Mouse (Mus musculus): ENCODE results near the gene St6galnac5. TPM values are rescaled to one million over a fixed set of nuclear protein-coding genes. Genes with fewer than 3 reads are reported as not detected.

St6galnac5 gene
- polyA plus RNA-seq, 1 experiment, result not detected

GRCm38 (mm10) chr3:152907087-152907486 is 75.0 kb downstream of the St6galnac5 start:
- Histone ChIP-seq H3K27ac (ENCODE audit: control insufficient read depth, insufficient read depth, low read depth, low read length, poor library complexity) (no peak overlapping the region), H3K4me3 (replicated peaks; ENCODE audit: control insufficient read depth, low read depth, low read length) (no peak overlapping the region), H3K4me1 (ENCODE audit: control insufficient read depth, insufficient read depth, low read length) (peaks cover 1% of the 10 kb centered on the region; the same call in 1 of the 2 replicates)
- TF ChIP-seq CTCF (IDR thresholded peaks at IDR 0.05; ENCODE audit: control insufficient read depth, insufficient read depth, low read length) (no peak), POLR2A (IDR thresholded peaks at IDR 0.05; ENCODE audit: borderline replicate concordance, control insufficient read depth, low read depth, low read length) (no peak)
- 77% methylated on average over 5 of the region's 5 CpGs for WGBS

GRCm38 (mm10) chr3:152905800-152906199 is 76.2 kb downstream of the St6galnac5 start:
- Histone ChIP-seq H3K27ac (ENCODE audit: control insufficient read depth, insufficient read depth, low read depth, low read length, poor library complexity) (no peak overlapping the region), H3K4me3 (replicated peaks; ENCODE audit: control insufficient read depth, low read depth, low read length) (no peak overlapping the region), H3K4me1 (ENCODE audit: control insufficient read depth, insufficient read depth, low read length) (no peaks in the 10 kb centered on the region; the same call in 1 of the 2 replicates)
- 13% methylated on average over 10 of the region's 10 CpGs for WGBS
- no peak for TF ChIP-seq CTCF (IDR thresholded peaks at IDR 0.05; ENCODE audit: control insufficient read depth, insufficient read depth, low read length)
- no peak for TF ChIP-seq POLR2A (IDR thresholded peaks at IDR 0.05; ENCODE audit: borderline replicate concordance, control insufficient read depth, low read depth, low read length)

GRCm38 (mm10) chr3:152905026-152905425 is 77.0 kb downstream of the St6galnac5 start:
- WGBS, result 77% methylated on average over 10 of the region's 10 CpGs
- H3K4me1 ChIP-seq (ENCODE audit: control insufficient read depth, insufficient read depth, low read length), result no peaks in the 10 kb centered on the region; the same call in 1 of the 2 replicates
- TF ChIP-seq POLR2A (IDR thresholded peaks at IDR 0.05; ENCODE audit: borderline replicate concordance, control insufficient read depth, low read depth, low read length), result no peak
- TF ChIP-seq CTCF (IDR thresholded peaks at IDR 0.05; ENCODE audit: control insufficient read depth, insufficient read depth, low read length), result no peak
- no peak overlapping the region for H3K27ac ChIP-seq (ENCODE audit: control insufficient read depth, insufficient read depth, low read depth, low read length, poor library complexity)
- H3K4me3 ChIP-seq (replicated peaks; ENCODE audit: control insufficient read depth, low read depth, low read length), result no peak overlapping the region

- no peak overlapping the region for H3K27ac ChIP-seq (ENCODE audit: control insufficient read depth, insufficient read depth, low read depth, low read length, poor library complexity)
Observed at GRCm38 (mm10) chr3:152898906-152899305, 83.1 kb downstream of the St6galnac5 start.

GRCm38 (mm10) chr3:152897196-152897595 is 84.8 kb downstream of the St6galnac5 start:
- 51% methylated on average over 5 of the region's 5 CpGs for WGBS
- Histone ChIP-seq H3K4me1 (ENCODE audit: control insufficient read depth, insufficient read depth, low read length) (no peaks in the 10 kb centered on the region), H3K27ac (ENCODE audit: control insufficient read depth, insufficient read depth, low read depth, low read length, poor library complexity) (no peak overlapping the region), H3K4me3 (replicated peaks; ENCODE audit: control insufficient read depth, low read depth, low read length) (no peak overlapping the region)
- TF ChIP-seq CTCF (IDR thresholded peaks at IDR 0.05; ENCODE audit: control insufficient read depth, insufficient read depth, low read length) (no peak), POLR2A (IDR thresholded peaks at IDR 0.05; ENCODE audit: borderline replicate concordance, control insufficient read depth, low read depth, low read length) (no peak)

More at GRCm38 (mm10) chr3:152898906-152899305, 83.1 kb downstream of the St6galnac5 start:
- TF ChIP-seq POLR2A (IDR thresholded peaks at IDR 0.05; ENCODE audit: borderline replicate concordance, control insufficient read depth, low read depth, low read length) (no peak), CTCF (IDR thresholded peaks at IDR 0.05; ENCODE audit: control insufficient read depth, insufficient read depth, low read length) (no peak)
- no peaks in the 10 kb centered on the region for H3K4me1 ChIP-seq (ENCODE audit: control insufficient read depth, insufficient read depth, low read length)
- WGBS, result 89% methylated on average over 9 of the region's 9 CpGs
- H3K4me3 ChIP-seq (replicated peaks; ENCODE audit: control insufficient read depth, low read depth, low read length), result no peak overlapping the region

GRCm38 (mm10) chr3:152896111-152896510 is 85.9 kb downstream of the St6galnac5 start:
- 70% methylated on average over 3 of the region's 3 CpGs for WGBS

GRCm38 (mm10) chr3:152894935-152895334 is 87.1 kb downstream of the St6galnac5 start:
- Histone ChIP-seq H3K4me3 (replicated peaks; ENCODE audit: control insufficient read depth, low read depth, low read length) (no peak overlapping the region), H3K4me1 (ENCODE audit: control insufficient read depth, insufficient read depth, low read length) (no peaks in the 10 kb centered on the region), H3K27ac (ENCODE audit: control insufficient read depth, insufficient read depth, low read depth, low read length, poor library complexity) (no peak overlapping the region)
- WGBS, result 4% methylated on average over 4 of the region's 4 CpGs
- no peak for TF ChIP-seq CTCF (IDR thresholded peaks at IDR 0.05; ENCODE audit: control insufficient read depth, insufficient read depth, low read length)
- TF ChIP-seq POLR2A (IDR thresholded peaks at IDR 0.05; ENCODE audit: borderline replicate concordance, control insufficient read depth, low read depth, low read length), result no peak

More at GRCm38 (mm10) chr3:152896111-152896510, 85.9 kb downstream of the St6galnac5 start:
- H3K4me1 ChIP-seq (ENCODE audit: control insufficient read depth, insufficient read depth, low read length), result no peaks in the 10 kb centered on the region
- H3K27ac ChIP-seq (ENCODE audit: control insufficient read depth, insufficient read depth, low read depth, low read length, poor library complexity), result no peak overlapping the region
- no peak overlapping the region for H3K4me3 ChIP-seq (replicated peaks; ENCODE audit: control insufficient read depth, low read depth, low read length)
- TF ChIP-seq CTCF (IDR thresholded peaks at IDR 0.05; ENCODE audit: control insufficient read depth, insufficient read depth, low read length) (no peak), POLR2A (IDR thresholded peaks at IDR 0.05; ENCODE audit: borderline replicate concordance, control insufficient read depth, low read depth, low read length) (no peak)

GRCm38 (mm10) chr3:152888116-152888515 is 93.9 kb downstream of the St6galnac5 start:
- no peaks in the 10 kb centered on the region; the same call in 1 of the 2 replicates for H3K4me1 ChIP-seq (ENCODE audit: control insufficient read depth, insufficient read depth, low read length)
- H3K4me3 ChIP-seq (replicated peaks; ENCODE audit: control insufficient read depth, low read depth, low read length), result no peak overlapping the region
- no peak overlapping the region for H3K27ac ChIP-seq (ENCODE audit: control insufficient read depth, insufficient read depth, low read depth, low read length, poor library complexity)
- 35% methylated on average over 7 of the region's 7 CpGs for WGBS
- TF ChIP-seq POLR2A (IDR thresholded peaks at IDR 0.05; ENCODE audit: borderline replicate concordance, control insufficient read depth, low read depth, low read length) (no peak), CTCF (IDR thresholded peaks at IDR 0.05; ENCODE audit: control insufficient read depth, insufficient read depth, low read length) (no peak)

- TF ChIP-seq POLR2A (IDR thresholded peaks at IDR 0.05; ENCODE audit: borderline replicate concordance, control insufficient read depth, low read depth, low read length), result no peak
- TF ChIP-seq CTCF (IDR thresholded peaks at IDR 0.05; ENCODE audit: control insufficient read depth, insufficient read depth, low read length), result no peak
- Histone ChIP-seq H3K27ac (ENCODE audit: control insufficient read depth, insufficient read depth, low read depth, low read length, poor library complexity) (no peak overlapping the region), H3K4me1 (ENCODE audit: control insufficient read depth, insufficient read depth, low read length) (no peaks in the 10 kb centered on the region; the same call in 1 of the 2 replicates), H3K4me3 (replicated peaks; ENCODE audit: control insufficient read depth, low read depth, low read length) (no peak overlapping the region)
Observed at GRCm38 (mm10) chr3:152886749-152887148, 95.3 kb downstream of the St6galnac5 start.
